ENCODE assay signal across 25 mouse cellular contexts in the genomic region with DNA sequence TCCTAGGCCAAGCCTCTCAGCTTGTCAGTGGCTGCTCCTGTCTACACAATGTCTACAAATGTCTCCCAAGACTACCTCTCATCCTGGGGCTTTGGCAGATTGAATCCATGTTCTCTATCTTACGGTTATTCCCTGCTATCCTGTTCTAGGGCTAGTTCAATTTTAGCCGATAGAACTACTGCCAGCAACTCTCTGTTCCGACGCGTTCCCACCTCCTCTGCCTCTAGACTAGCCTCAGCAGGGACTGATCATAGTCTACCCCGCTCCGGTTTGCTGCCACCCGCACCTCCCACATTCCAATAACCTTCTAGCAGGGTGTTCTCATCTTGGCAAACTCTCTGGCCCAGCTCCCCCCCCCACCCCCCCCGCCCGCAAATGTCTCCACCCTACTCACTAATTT. TPM values are rescaled to one million over a fixed set of nuclear protein-coding genes. Genes with fewer than 3 reads are reported as not detected.
DNase-seq lines count a peak whose midpoint lies in the region; ATAC-seq lines count a peak whose summit lies in the region.
"Had no signal": no experiment of that assay in that cellular context is flagged by ENCODE, and none has a peak within 500 bp of the region (broad histone marks: within the 10 kb centered on the region; RNA-seq: fewer than 3 reads in every experiment).

No protein-coding gene starts in this region.

- ATAC-seq in forebrain, embryonic 11.5 days (replicated peaks; ENCODE audit: low FRiP score) = no peak
- no peak for ATAC-seq in forebrain, embryonic 15.5 days (replicated peaks)
- no peak for ATAC-seq in midbrain, embryonic 11.5 days (ENCODE audit: low FRiP score)
- ATAC-seq in midbrain, embryonic 15.5 days (replicated peaks) = no peak
- ATAC-seq: activated CD4-positive, CD25-positive, alpha-beta regulatory T cell, adult 4 months; CD4-positive, CD25-positive, alpha-beta regulatory T cell, adult 4 months; forebrain, embryonic 14.5 days; forebrain, postnatal 0 days; Patski had no signal

- no peak overlapping the region for H3K4me3 ChIP-seq in forebrain, embryonic 11.5 days (ENCODE audit: low read depth, low read length)
- no peak overlapping the region for H3K4me3 ChIP-seq in forebrain, embryonic 15.5 days
- H3K4me3 ChIP-seq in midbrain, embryonic 11.5 days (ENCODE audit: low read depth, low read length) = no peak overlapping the region
- H3K4me3 ChIP-seq in midbrain, embryonic 15.5 days = no peak overlapping the region
- H3K4me3 ChIP-seq: embryonic facial prominence, embryonic 10.5 days; embryonic facial prominence, embryonic 12.5 days; forebrain, embryonic 12.5 days had no signal

- H3K9ac ChIP-seq in forebrain, embryonic 11.5 days (ENCODE audit: low read length) = no peak overlapping the region
- no peak overlapping the region for H3K9ac ChIP-seq in forebrain, embryonic 15.5 days (replicated peaks)
- H3K9ac ChIP-seq in midbrain, embryonic 11.5 days (ENCODE audit: low read length) = no peak overlapping the region
- H3K9ac ChIP-seq in midbrain, embryonic 15.5 days = no peak overlapping the region
- H3K9ac ChIP-seq: embryonic facial prominence, embryonic 12.5 days; forebrain, embryonic 12.5 days; forebrain, postnatal 0 days had no signal

- H3K27me3 ChIP-seq in forebrain, embryonic 11.5 days (ENCODE audit: control insufficient read depth, insufficient read depth, low read length) = no peaks in the 10 kb centered on the region
- no peaks in the 10 kb centered on the region for H3K27me3 ChIP-seq in forebrain, embryonic 15.5 days
- no peaks in the 10 kb centered on the region for H3K27me3 ChIP-seq in midbrain, embryonic 11.5 days (ENCODE audit: control insufficient read depth, insufficient read depth, low read length)
- no peaks in the 10 kb centered on the region for H3K27me3 ChIP-seq in midbrain, embryonic 15.5 days (replicated peaks)
- H3K27me3 ChIP-seq: CH12.LX; embryonic facial prominence, embryonic 12.5 days; forebrain, embryonic 12.5 days; Patski had no signal

- H3K9me3 ChIP-seq in forebrain, embryonic 11.5 days (ENCODE audit: control insufficient read depth, low read length) = no peaks in the 10 kb centered on the region
- no peaks in the 10 kb centered on the region for H3K9me3 ChIP-seq in forebrain, embryonic 15.5 days
- no peaks in the 10 kb centered on the region for H3K9me3 ChIP-seq in midbrain, embryonic 11.5 days (ENCODE audit: control insufficient read depth, low read length)
- no peaks in the 10 kb centered on the region for H3K9me3 ChIP-seq in midbrain, embryonic 15.5 days
- H3K9me3 ChIP-seq: embryonic facial prominence, embryonic 10.5 days; embryonic facial prominence, embryonic 12.5 days; forebrain, embryonic 12.5 days; G1E had no signal

- no peak overlapping the region for H3K27ac ChIP-seq in forebrain, embryonic 11.5 days (ENCODE audit: low read depth, low read length)
- H3K27ac ChIP-seq in forebrain, embryonic 15.5 days (replicated peaks) = no peak overlapping the region
- H3K27ac ChIP-seq in midbrain, embryonic 11.5 days (ENCODE audit: low read depth, low read length) = no peak overlapping the region
- H3K27ac ChIP-seq in midbrain, embryonic 15.5 days = no peak overlapping the region
- H3K27ac ChIP-seq: embryonic facial prominence, embryonic 10.5 days; embryonic facial prominence, embryonic 12.5 days; forebrain, embryonic 12.5 days had no signal

- DNase-seq in forebrain, embryonic 11.5 days (ENCODE audit: low spot score) = peak; percentile 18
- peak; percentile 66 for DNase-seq in heart, adult 11 months
- DNase-seq in heart, adult 8-10 months (ENCODE audit: low spot score) = no peak
- DNase-seq in midbrain, embryonic 11.5 days (ENCODE audit: low spot score, missing footprints) = peak; percentile 57
- DNase-seq: adrenal gland, adult 8-10 months; adrenal gland, postnatal 14 days; adrenal gland, postnatal 36 days; B cell, adult 2 months; cerebellum, adult 11-12 months; cerebellum, adult 2 months; cerebellum, adult 9-10 months; cerebellum, postnatal 10 days; cerebellum, postnatal 25 days; forebrain, postnatal 0 days had no signal

- no peak overlapping the region for H3K4me2 ChIP-seq in forebrain, embryonic 11.5 days (ENCODE audit: low read depth, low read length, severe bottlenecking)
- no peak overlapping the region for H3K4me2 ChIP-seq in forebrain, embryonic 15.5 days (replicated peaks)
- H3K4me2 ChIP-seq in midbrain, embryonic 11.5 days = no peak overlapping the region
- H3K4me2 ChIP-seq in midbrain, embryonic 15.5 days = no peak overlapping the region
- H3K4me2 ChIP-seq: embryonic facial prominence, embryonic 12.5 days; forebrain, embryonic 12.5 days had no signal

- no peaks in the 10 kb centered on the region for H3K4me1 ChIP-seq in forebrain, embryonic 11.5 days (replicated peaks; ENCODE audit: control insufficient read depth, insufficient read depth, low read length)
- no peaks in the 10 kb centered on the region for H3K4me1 ChIP-seq in forebrain, embryonic 15.5 days
- H3K4me1 ChIP-seq in midbrain, embryonic 11.5 days (ENCODE audit: control insufficient read depth, insufficient read depth, low read length) = no peaks in the 10 kb centered on the region
- no peaks in the 10 kb centered on the region for H3K4me1 ChIP-seq in midbrain, embryonic 15.5 days
- H3K4me1 ChIP-seq: embryonic facial prominence, embryonic 12.5 days; forebrain, embryonic 12.5 days had no signal

- H3K36me3 ChIP-seq in forebrain, embryonic 11.5 days (ENCODE audit: control insufficient read depth, insufficient read depth, low read length) = no peaks in the 10 kb centered on the region
- H3K36me3 ChIP-seq in forebrain, embryonic 15.5 days = no peaks in the 10 kb centered on the region
- H3K36me3 ChIP-seq in midbrain, embryonic 11.5 days (ENCODE audit: control insufficient read depth, insufficient read depth, low read length) = no peaks in the 10 kb centered on the region
- no peaks in the 10 kb centered on the region for H3K36me3 ChIP-seq in midbrain, embryonic 15.5 days (replicated peaks)
- H3K36me3 ChIP-seq: embryonic facial prominence, embryonic 10.5 days; embryonic facial prominence, embryonic 12.5 days; forebrain, embryonic 12.5 days; G1E had no signal

- 93% methylated on average over 10 of the region's 10 CpGs for WGBS in forebrain, embryonic 11.5 days
- WGBS in forebrain, embryonic 15.5 days = 95% methylated on average over 10 of the region's 10 CpGs
- 94% methylated on average over 10 of the region's 10 CpGs for WGBS in midbrain, embryonic 11.5 days
- WGBS in midbrain, embryonic 15.5 days = 96% methylated on average over 10 of the region's 10 CpGs

RNA-seq across cellular contexts. Expression of a gene that starts 20.9 kb away (rescaled TPM):
- 2.0 and 2.1 TPM in 2 replicates for polyA plus RNA-seq in forebrain, embryonic 11.5 days (2014; fragmentation: Nextera tagmentation; extraction: Ambion mirVana)
- polyA plus RNA-seq in forebrain, embryonic 15.5 days (2015; fragmentation: Nextera tagmentation; extraction: Ambion mirVana) = 6.3 and 8.2 TPM in 2 replicates
- 100 to 1,000 TPM in 2 of 4 experiments, 10 to 100 TPM in 2; 82.2 to 179 (median 102) TPM for total RNA-seq in heart, adult 8-10 months (2022)
- 2.2 and 2.3 TPM in 2 replicates for polyA plus RNA-seq in midbrain, embryonic 11.5 days (2014; fragmentation: Nextera tagmentation; extraction: Ambion mirVana)
- 15.6 and 17.3 TPM in 2 replicates for polyA plus RNA-seq in midbrain, embryonic 15.5 days (2015; fragmentation: Nextera tagmentation; extraction: Ambion mirVana)
- total RNA-seq: CH12.LX had no signal
- polyA plus RNA-seq: activated CD4-positive, CD25-positive, alpha-beta regulatory T cell, adult 4 months; CD4-positive, CD25-positive, alpha-beta regulatory T cell, adult 4 months; G1E had no signal
